Mouse (Mus musculus) intestine, embryonic 14.5 days (tissue): ENCODE measurements around the gene Enthd1. TPM values are rescaled to one million over a fixed set of nuclear protein-coding genes. Genes with fewer than 3 reads are reported as not detected.

Source experiments
- ATAC-seq: fragments of 200-750 bp; cut with Nextera tagmentation; replicated peaks from 2 replicates; pipeline ENCODE4 v1.8.0; 2017; ENCODE audit warnings: low read depth, moderate number of reproducible peaks, moderate TSS enrichment, moderate library complexity; ENCODE audit not compliant: low FRiP score, low TSS enrichment
- DNase-seq: peaks from one replicate; pipeline ENCODE4 v3.0.0-alpha.2; 2018; ENCODE audit warnings: low spot score
- H3K27ac ChIP-seq: fragments of 300-500 bp; sonication (generic); 2 replicates; pipeline ENCODE4 v1.5.1; 2014; ENCODE audit warnings: low read depth, mild to moderate bottlenecking, control low read depth
- H3K27me3 ChIP-seq: fragments of 300-500 bp; sonication (generic); replicated peaks from 2 replicates; pipeline ENCODE4 v1.6.1; 2014; ENCODE audit warnings: low read length, control low read depth; ENCODE audit not compliant: control insufficient read depth, insufficient read depth
- H3K36me3 ChIP-seq: fragments of 300-500 bp; sonication (generic); 2 replicates; pipeline ENCODE4 v1.6.1; 2014; ENCODE audit warnings: low read length, control low read depth; ENCODE audit not compliant: control insufficient read depth, insufficient read depth
- H3K4me1 ChIP-seq: fragments of 300-500 bp; sonication (generic); replicated peaks from 2 replicates; pipeline ENCODE4 v1.6.1; 2014; ENCODE audit warnings: low read length, control low read depth, mixed read lengths; ENCODE audit not compliant: control insufficient read depth, insufficient read depth
- H3K4me2 ChIP-seq: fragments of 300-500 bp; sonication (generic); 2 replicates; pipeline ENCODE4 v1.6.1; 2014; ENCODE audit warnings: low read length
- H3K4me3 ChIP-seq: fragments of 300-500 bp; sonication (generic); 2 replicates; pipeline ENCODE4 v1.5.1; 2014; ENCODE audit warnings: low read depth, low read length, control low read depth, mixed read lengths
- H3K9ac ChIP-seq: fragments of 300-500 bp; sonication (generic); 2 replicates; pipeline ENCODE4 v1.6.1; 2014; ENCODE audit warnings: mild to moderate bottlenecking, low read length
- H3K9me3 ChIP-seq: fragments of 300-500 bp; sonication (generic); 2 replicates; pipeline ENCODE4 v1.6.1; 2016; ENCODE audit warnings: low read length, control low read depth; ENCODE audit not compliant: control insufficient read depth
- WGBS: fragments of 180-500 bp; shearing (Covaris S2); extraction: QIAGEN DNeasy Blood & Tissue Kit; methylation state at CpG from one replicate; pipeline ENCODE4 v1.1.7; 2014; 5-methylcytosine and 5-hydroxymethylcytosine counted together
- polyA plus RNA-seq: library from polyadenylated mRNA; unstranded; fragments of >200 nt; fragmentation: Nextera tagmentation; extraction: Ambion mirVana; gene quantifications from 2 replicates; pipeline ENCODE4 v1.2.1, GENCODE M21; 2014

Enthd1 gene
- polyA plus RNA-seq, 1 experiment from 2014 or later: not detected

- no peak overlapping the region for H3K9ac ChIP-seq
- no peaks in the 10 kb centered on the region for H3K4me1 ChIP-seq
- no peaks in the 10 kb centered on the region for H3K27me3 ChIP-seq
- H3K36me3 ChIP-seq: no peaks in the 10 kb centered on the region
- DNase-seq: no peak
- no peaks in the 10 kb centered on the region for H3K9me3 ChIP-seq
- no peak overlapping the region for H3K27ac ChIP-seq
- no peak overlapping the region for H3K4me3 ChIP-seq
- no peak overlapping the region for H3K4me2 ChIP-seq
- no peak for ATAC-seq
- 80% methylated on average over 2 of the region's 2 CpGs for WGBS
Measured at GRCm38 (mm10) chr15:80538075-80538474, 26.9 kb downstream of the Enthd1 start.

GRCm38 (mm10) chr15:80536051-80536450, 28.9 kb downstream of the Enthd1 start:
- ATAC-seq (no peak), DNase-seq (no peak)
- H3K9me3 ChIP-seq: no peaks in the 10 kb centered on the region
- no peaks in the 10 kb centered on the region for H3K4me1 ChIP-seq
- no peak overlapping the region for H3K27ac ChIP-seq
- 63% methylated on average over 2 of the region's 2 CpGs for WGBS
- H3K27me3 ChIP-seq: no peaks in the 10 kb centered on the region
- H3K4me3 ChIP-seq: no peak overlapping the region
- H3K36me3 ChIP-seq: no peaks in the 10 kb centered on the region
- no peak overlapping the region for H3K9ac ChIP-seq
- H3K4me2 ChIP-seq: no peak overlapping the region

GRCm38 (mm10) chr15:80533274-80533673, 31.7 kb downstream of the Enthd1 start:
- Histone ChIP-seq H3K4me2 (no peak overlapping the region), H3K9me3 (no peaks in the 10 kb centered on the region), H3K4me1 (no peaks in the 10 kb centered on the region), H3K36me3 (no peaks in the 10 kb centered on the region), H3K27me3 (no peaks in the 10 kb centered on the region), H3K27ac (no peak overlapping the region), H3K4me3 (no peak overlapping the region), H3K9ac (no peak overlapping the region)
- 63% methylated on average over 6 of the region's 6 CpGs for WGBS
- ATAC-seq: no peak
- no peak for DNase-seq

DNA sequence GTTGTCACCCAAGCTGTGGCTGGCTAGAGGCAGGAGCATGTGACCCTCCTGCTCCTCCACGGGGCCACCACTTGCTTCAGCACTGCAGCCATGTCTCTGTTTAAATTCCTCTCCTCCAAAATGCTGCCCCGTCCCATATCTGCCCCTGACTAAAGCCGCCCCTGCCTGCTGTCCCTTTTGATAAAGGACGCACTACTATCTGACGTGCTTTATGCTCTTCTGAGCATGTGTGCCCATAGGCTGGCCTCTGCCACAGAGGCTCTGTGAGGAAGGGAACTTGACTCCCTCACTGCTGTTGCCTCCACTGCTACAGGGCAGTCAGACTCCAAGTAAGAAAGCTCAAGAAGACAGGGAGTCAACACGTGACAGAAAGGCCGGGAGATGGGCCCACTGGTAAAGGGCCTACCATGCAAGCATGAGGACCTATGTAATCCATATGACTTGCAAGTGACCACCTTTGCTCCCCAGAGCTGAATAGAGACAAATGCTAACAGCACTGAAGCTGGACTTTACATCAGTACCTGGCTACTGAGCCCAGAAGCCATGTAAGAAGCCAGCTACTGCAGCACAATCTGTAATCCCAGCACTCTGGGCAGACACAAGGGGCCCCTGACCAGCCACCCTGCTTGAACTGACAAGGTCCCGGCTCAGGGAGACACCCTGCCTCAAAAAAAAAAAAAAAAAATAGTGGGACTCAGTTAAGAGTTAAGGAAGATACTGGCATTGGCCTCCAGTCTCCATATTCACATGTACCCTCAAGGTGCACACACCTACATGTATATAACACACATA, 32.5 kb downstream of the Enthd1 start:
- no peak overlapping the region for H3K4me3 ChIP-seq
- no peaks in the 10 kb centered on the region for H3K4me1 ChIP-seq
- DNase-seq (no peak), ATAC-seq (no peak)
- H3K9me3 ChIP-seq: no peaks in the 10 kb centered on the region
- H3K4me2 ChIP-seq: no peak overlapping the region
- no peaks in the 10 kb centered on the region for H3K27me3 ChIP-seq
- WGBS: 85% methylated on average over 8 of the region's 8 CpGs
- H3K9ac ChIP-seq: no peak overlapping the region
- no peak overlapping the region for H3K27ac ChIP-seq
- H3K36me3 ChIP-seq: no peaks in the 10 kb centered on the region

DNA sequence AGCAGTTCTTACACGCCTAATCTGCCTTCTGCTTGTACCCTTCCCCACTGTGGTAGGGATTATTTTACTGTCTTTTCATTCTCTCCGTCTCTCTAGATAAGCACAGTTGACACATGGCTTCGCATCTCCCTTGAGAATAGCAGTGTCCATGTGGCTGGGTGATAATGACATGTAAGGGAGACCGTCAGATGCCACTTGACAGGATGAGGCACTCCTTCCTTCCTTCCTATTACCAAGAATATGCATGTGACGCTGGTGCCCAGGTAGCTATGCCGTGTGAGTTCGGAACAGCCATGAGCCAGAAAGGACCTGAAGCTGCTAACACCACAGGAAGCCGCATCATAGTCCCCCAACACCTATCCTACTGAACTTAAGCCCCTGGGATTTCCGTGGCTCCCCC, 33.9 kb downstream of the Enthd1 start:
- no peaks in the 10 kb centered on the region for H3K9me3 ChIP-seq
- H3K4me1 ChIP-seq: no peaks in the 10 kb centered on the region
- no peak overlapping the region for H3K4me2 ChIP-seq
- no peaks in the 10 kb centered on the region for H3K27me3 ChIP-seq
- no peak for DNase-seq
- no peak overlapping the region for H3K9ac ChIP-seq
- no peak overlapping the region for H3K4me3 ChIP-seq
- no peak overlapping the region for H3K27ac ChIP-seq
- 82% methylated on average over 9 of the region's 9 CpGs for WGBS
- no peak for ATAC-seq
- H3K36me3 ChIP-seq: no peaks in the 10 kb centered on the region

DNA sequence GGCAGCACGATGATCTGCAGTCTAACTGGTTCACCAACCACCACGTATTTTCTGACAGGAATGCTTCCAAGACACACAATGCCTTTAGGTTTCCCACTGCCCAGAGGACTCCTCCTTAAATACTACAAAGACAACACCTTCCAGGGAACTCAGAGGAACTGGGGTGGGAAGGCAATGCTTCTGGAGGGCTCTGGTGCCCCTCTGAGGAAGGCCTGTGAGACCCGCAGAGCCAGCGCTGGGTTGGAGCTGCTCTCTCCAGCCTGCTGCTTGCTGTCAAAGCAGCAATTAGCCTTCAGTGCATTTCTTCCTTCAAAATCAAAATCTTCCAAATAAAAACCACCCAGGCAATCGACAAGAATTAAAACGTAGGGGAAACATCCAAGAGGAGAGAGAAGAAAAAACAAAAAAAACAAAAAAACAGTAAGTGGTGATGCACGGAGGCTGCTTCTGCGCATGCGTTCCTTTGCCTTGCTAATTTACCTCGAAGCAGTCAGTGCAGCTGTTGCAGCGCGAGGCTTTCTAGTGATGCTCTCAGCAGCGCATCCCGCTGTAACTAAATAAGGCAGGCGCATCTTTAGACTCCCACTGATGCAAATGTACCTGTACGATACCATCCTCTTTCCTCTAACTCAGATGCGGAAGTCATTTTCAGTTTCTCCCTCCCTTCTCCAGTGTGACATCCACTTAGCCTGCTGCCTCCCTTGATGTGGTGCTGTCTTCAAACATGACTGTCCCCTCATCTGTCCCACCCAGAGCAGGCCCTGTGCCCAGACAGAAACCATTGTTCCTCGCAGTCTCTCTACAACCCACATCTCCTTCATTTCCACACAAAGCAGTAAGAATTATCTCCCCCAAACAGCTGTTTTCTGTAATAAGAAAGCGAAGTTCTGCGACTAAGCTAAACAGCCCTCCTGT, 34.7 kb downstream of the Enthd1 start:
- DNase-seq: no peak

GRCm38 (mm10) chr15:80521661-80522388, 43.1 kb downstream of the Enthd1 start:
- no peaks in the 10 kb centered on the region for H3K9me3 ChIP-seq
- no peaks in the 10 kb centered on the region; the same call in 1 of the 2 replicates for H3K4me1 ChIP-seq

More for the DNA sequence above, 34.7 kb downstream of the Enthd1 start:
- ATAC-seq: no peak
- no peaks in the 10 kb centered on the region for H3K4me1 ChIP-seq
- H3K27me3 ChIP-seq: no peaks in the 10 kb centered on the region
- no peaks in the 10 kb centered on the region for H3K9me3 ChIP-seq
- H3K9ac ChIP-seq: no peak overlapping the region
- H3K36me3 ChIP-seq: no peaks in the 10 kb centered on the region
- no peak overlapping the region for H3K4me2 ChIP-seq
- no peak overlapping the region for H3K27ac ChIP-seq
- H3K4me3 ChIP-seq: no peak overlapping the region
- WGBS: 50% methylated on average over 20 of the region's 20 CpGs

GRCm38 (mm10) chr15:80519931-80520330, 45.0 kb downstream of the Enthd1 start:
- no peak for ATAC-seq
- Histone ChIP-seq H3K36me3 (no peaks in the 10 kb centered on the region), H3K4me2 (no peak overlapping the region), H3K27me3 (no peaks in the 10 kb centered on the region), H3K27ac (no peak overlapping the region), H3K4me1 (no peaks in the 10 kb centered on the region; the same call in 1 of the 2 replicates), H3K4me3 (no peak overlapping the region), H3K9ac (no peak overlapping the region), H3K9me3 (no peaks in the 10 kb centered on the region)
- DNase-seq: no peak
- WGBS: 98% methylated on average over 5 of the region's 5 CpGs

More at GRCm38 (mm10) chr15:80521661-80522388, 43.1 kb downstream of the Enthd1 start:
- H3K9ac ChIP-seq: no peak overlapping the region
- 41% methylated on average over 10 of the region's 10 CpGs for WGBS
- H3K27me3 ChIP-seq: no peaks in the 10 kb centered on the region
- H3K4me2 ChIP-seq: no peak overlapping the region
- H3K36me3 ChIP-seq: no peaks in the 10 kb centered on the region
- DNase-seq (no peak), ATAC-seq (no peak)
- H3K27ac ChIP-seq: no peak overlapping the region
- H3K4me3 ChIP-seq: no peak overlapping the region
